Mouse (Mus musculus): ENCODE results near the gene Ppl.

GRCm38 (mm10) chr16:5156495-5156894 lies 24.3 kb upstream of the Ppl start:
- TF ChIP-seq CTCF (IDR thresholded peaks at IDR 0.05; ENCODE audit: control insufficient read depth, insufficient read depth, insufficient replicate concordance, low read depth, low read length) (no peak), POLR2A (IDR thresholded peaks at IDR 0.05; ENCODE audit: control insufficient read depth, low read depth, low read length) (no peak)
